Mouse (Mus musculus): ENCODE measurements around the gene Pard3b.

DNA sequence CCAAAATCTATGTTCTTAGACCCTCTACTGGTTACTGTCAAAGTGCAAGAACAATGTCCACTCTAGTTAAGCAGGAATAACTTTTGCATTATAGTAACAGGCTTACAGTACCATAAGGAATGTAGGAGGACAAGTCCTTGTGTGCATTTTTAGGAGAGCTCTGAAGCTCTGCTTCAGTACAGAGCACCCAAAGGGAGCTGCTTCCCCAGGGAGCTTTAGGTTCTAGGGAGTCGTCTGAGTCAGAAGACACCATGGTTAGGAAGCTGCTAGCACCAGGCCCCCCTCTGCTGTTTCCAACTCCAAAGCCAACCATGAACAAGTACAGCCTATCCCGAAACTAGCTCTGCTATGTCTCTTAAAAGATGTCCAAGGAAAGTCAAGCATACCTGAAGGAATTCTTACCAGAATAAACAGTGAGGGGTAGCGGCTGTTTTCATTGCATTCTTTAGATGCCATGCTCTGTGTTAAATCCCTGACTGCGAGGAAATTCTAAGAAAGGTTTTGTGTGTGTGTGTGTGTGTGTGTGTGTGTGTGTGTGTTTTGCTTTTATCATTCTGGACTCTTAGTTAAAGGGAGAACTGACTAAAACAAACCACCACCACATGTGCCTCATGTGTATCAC lies 941.8 kb downstream of the Pard3b start:
- no peak for TF ChIP-seq EP300 (IDR thresholded peaks at IDR 0.05; ENCODE audit: low read length)
- TF ChIP-seq CTCF (conservative IDR thresholded peaks at IDR 0.05 in 1 of 2, IDR thresholded peaks at IDR 0.05 in 1 of 2; ENCODE audit: low read depth in 2 of 2, low read length in 2 of 2), result no peak
- TF ChIP-seq MAZ (IDR thresholded peaks at IDR 0.05; ENCODE audit: low read depth, low read length), result no peak
- no peak for TF ChIP-seq E2F4 (IDR thresholded peaks at IDR 0.05; ENCODE audit: insufficient replicate concordance, low read depth, low read length)
- no peak for TF ChIP-seq ELF1 (IDR thresholded peaks at IDR 0.05; ENCODE audit: low read depth, low read length)
- no peak for TF ChIP-seq USF2 (conservative IDR thresholded peaks at IDR 0.05; ENCODE audit: low read depth, low read length)
- TF ChIP-seq SIN3A (IDR thresholded peaks at IDR 0.05; ENCODE audit: low read length), result no peak
- TF ChIP-seq ZMIZ1 (IDR thresholded peaks at IDR 0.05; ENCODE audit: low read depth, low read length), result no peak
- TF ChIP-seq RAD21 (IDR thresholded peaks at IDR 0.05; ENCODE audit: low read depth, low read length), result no peak
- no peak for TF ChIP-seq ZC3H11A (IDR thresholded peaks at IDR 0.05; ENCODE audit: low read depth, low read length)
- TF ChIP-seq ZKSCAN1 (IDR thresholded peaks at IDR 0.05; ENCODE audit: borderline replicate concordance, low read depth, low read length), result no peak
- TF ChIP-seq ZNF384 (IDR thresholded peaks at IDR 0.05; ENCODE audit: low read depth, low read length), result no peak
- no peak for TF ChIP-seq MAX (IDR thresholded peaks at IDR 0.05; ENCODE audit: low read length)
